In the genomic region with DNA sequence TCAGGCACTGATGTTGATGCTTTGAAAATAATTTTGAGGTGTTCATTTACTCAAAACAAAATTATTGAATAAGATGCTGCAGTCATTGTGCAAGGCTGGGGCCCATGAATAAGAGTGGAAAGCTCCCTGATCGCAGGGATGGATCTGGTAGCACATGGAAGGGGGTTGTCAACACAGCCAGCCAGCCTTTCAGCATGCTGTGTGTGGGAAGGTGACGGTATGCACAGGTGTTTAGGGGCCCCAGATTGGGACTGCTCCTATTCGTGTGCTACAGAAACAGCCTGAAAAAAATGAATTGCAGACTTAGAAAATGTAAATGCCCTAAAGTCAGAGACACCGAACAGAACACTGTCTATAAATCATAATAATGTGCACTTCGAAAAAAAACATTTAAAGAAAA, we compare ENCODE assay signal across 30 mouse cellular contexts. TPM values are rescaled to one million over a fixed set of nuclear protein-coding genes. Genes with fewer than 3 reads are reported as not detected.
A peak's percentile ranks its signal among the peaks of the same experiment; 100 is the strongest.
DNase-seq lines count a peak whose midpoint lies in the region; ATAC-seq and TF ChIP-seq lines count a peak whose summit lies in the region.
"Had no signal": no experiment of that assay in that cellular context is flagged by ENCODE, and none has a peak within 500 bp of the region (broad histone marks: within the 10 kb centered on the region; RNA-seq: fewer than 3 reads in every experiment).

No protein-coding gene starts in this region.

- H3K9me3 ChIP-seq in neural tube, embryonic 15.5 days (replicated peaks): no peaks in the 10 kb centered on the region
- H3K9me3 ChIP-seq in kidney, embryonic 15.5 days (replicated peaks): no peaks in the 10 kb centered on the region
- H3K9me3 ChIP-seq: embryonic facial prominence, embryonic 13.5 days; forebrain, embryonic 10.5 days; forebrain, embryonic 15.5 days; hindbrain, embryonic 10.5 days; hindbrain, embryonic 15.5 days; limb, embryonic 13.5 days; lung, embryonic 15.5 days; midbrain, embryonic 10.5 days; neural tube, embryonic 12.5 days had no signal

- no peaks in the 10 kb centered on the region for H3K27me3 ChIP-seq in neural tube, embryonic 15.5 days (replicated peaks)
- H3K27me3 ChIP-seq in kidney, embryonic 15.5 days: no peaks in the 10 kb centered on the region
- H3K27me3 ChIP-seq: embryonic facial prominence, embryonic 13.5 days; forebrain, embryonic 15.5 days; hindbrain, embryonic 15.5 days; limb, embryonic 13.5 days; lung, embryonic 15.5 days; neural tube, embryonic 12.5 days had no signal

- no peak overlapping the region for H3K4me3 ChIP-seq in left cerebral cortex, adult 2 months
- no peak overlapping the region for H3K4me3 ChIP-seq in neural tube, embryonic 15.5 days (replicated peaks)
- no peak overlapping the region for H3K4me3 ChIP-seq in kidney, embryonic 15.5 days (replicated peaks)
- H3K4me3 ChIP-seq: embryonic facial prominence, embryonic 13.5 days; forebrain, embryonic 10.5 days; forebrain, embryonic 15.5 days; hindbrain, embryonic 10.5 days; hindbrain, embryonic 15.5 days; limb, embryonic 13.5 days; lung, embryonic 15.5 days; midbrain, embryonic 10.5 days; myocyte; neural tube, embryonic 12.5 days had no signal

- no peak for ATAC-seq in neural tube, embryonic 15.5 days (ENCODE audit: low FRiP score)
- no peak for ATAC-seq in kidney, embryonic 15.5 days (replicated peaks; ENCODE audit: low FRiP score)
- ATAC-seq: forebrain, embryonic 15.5 days; inflammation-experienced regulatory T-cells, adult 6 months had no signal

- peak; percentile 71 for DNase-seq in layer of hippocampus, adult 11-12 months (ENCODE audit: low spot score)
- no peak for DNase-seq in layer of hippocampus, adult 9-10 months (ENCODE audit: low spot score)
- DNase-seq in left cerebral cortex, postnatal 36 days (ENCODE audit: low spot score in 2 of 2): peak; percentile 42 to 50
- no peak for DNase-seq in left cerebral cortex, adult 2 months (ENCODE audit: extremely low spot score in 1 of 2, low spot score in 2 of 2)
- DNase-seq in layer of hippocampus, adult 8-10 months (ENCODE audit: low spot score in 2 of 2): peak; percentile 48 to 58
- DNase-seq in right cerebral cortex, postnatal 36 days (ENCODE audit: low spot score in 2 of 2): peak; percentile 20 to 47
- DNase-seq: adrenal gland, postnatal 14 days; cerebellum, adult 18-20 months; cerebellum, postnatal 10 days; gastrocnemius, postnatal 14 days; heart, postnatal 14 days; kidney, adult 18-20 months; kidney, postnatal 36 days had no signal

- H3K27ac ChIP-seq in left cerebral cortex, adult 2 months: no peak overlapping the region
- H3K27ac ChIP-seq in neural tube, embryonic 15.5 days (replicated peaks): no peak overlapping the region
- H3K27ac ChIP-seq in kidney, embryonic 15.5 days: no peak overlapping the region
- H3K27ac ChIP-seq: embryonic facial prominence, embryonic 13.5 days; forebrain, embryonic 10.5 days; forebrain, embryonic 15.5 days; hindbrain, embryonic 10.5 days; hindbrain, embryonic 15.5 days; limb, embryonic 13.5 days; lung, embryonic 15.5 days; midbrain, embryonic 10.5 days; neural tube, embryonic 12.5 days had no signal

- intact Hi-C loops in left cerebral cortex, postnatal 36 days (cut with DNase I): no loop called here
- intact Hi-C loops in left cerebral cortex, adult 2 months (cut with DNase I): no loop called here

- H3K4me1 ChIP-seq in neural tube, embryonic 15.5 days: no peaks in the 10 kb centered on the region
- H3K4me1 ChIP-seq in kidney, embryonic 15.5 days: no peaks in the 10 kb centered on the region
- H3K4me1 ChIP-seq: embryonic facial prominence, embryonic 13.5 days; forebrain, embryonic 10.5 days; forebrain, embryonic 15.5 days; hindbrain, embryonic 10.5 days; hindbrain, embryonic 15.5 days; limb, embryonic 13.5 days; lung, embryonic 15.5 days; midbrain, embryonic 10.5 days; neural tube, embryonic 12.5 days had no signal

- H3K36me3 ChIP-seq in neural tube, embryonic 15.5 days: no peaks in the 10 kb centered on the region
- H3K36me3 ChIP-seq in kidney, embryonic 15.5 days: no peaks in the 10 kb centered on the region
- H3K36me3 ChIP-seq: embryonic facial prominence, embryonic 13.5 days; forebrain, embryonic 10.5 days; forebrain, embryonic 15.5 days; hindbrain, embryonic 10.5 days; hindbrain, embryonic 15.5 days; limb, embryonic 13.5 days; lung, embryonic 15.5 days; midbrain, embryonic 10.5 days; neural tube, embryonic 12.5 days had no signal

- 80% methylated on average over 5 of the region's 5 CpGs for WGBS in neural tube, embryonic 15.5 days
- WGBS in kidney, embryonic 15.5 days: 74% methylated on average over 5 of the region's 5 CpGs

- TF ChIP-seq CTCF in left cerebral cortex, adult 2 months (IDR thresholded peaks at IDR 0.05): no peak

- H3K9ac ChIP-seq in neural tube, embryonic 15.5 days (replicated peaks): no peak overlapping the region
- H3K9ac ChIP-seq in kidney, embryonic 15.5 days: no peak overlapping the region
- H3K9ac ChIP-seq: embryonic facial prominence, embryonic 13.5 days; forebrain, embryonic 15.5 days; hindbrain, embryonic 15.5 days; limb, embryonic 13.5 days; lung, embryonic 15.5 days; neural tube, embryonic 12.5 days had no signal

- no peak overlapping the region for H3K4me2 ChIP-seq in neural tube, embryonic 15.5 days
- no peak overlapping the region for H3K4me2 ChIP-seq in kidney, embryonic 15.5 days
- H3K4me2 ChIP-seq: embryonic facial prominence, embryonic 13.5 days; forebrain, embryonic 15.5 days; hindbrain, embryonic 15.5 days; limb, embryonic 13.5 days; liver, embryonic 11.5 days; lung, embryonic 15.5 days; neural tube, embryonic 12.5 days had no signal

RNA-seq across cellular contexts. Expression of a gene that starts 20.3 kb away (rescaled TPM):
- total RNA-seq in left cerebral cortex, postnatal 36 days (2021): 10 to 100 TPM; 28.4 to 41.2 TPM
- total RNA-seq in left cerebral cortex, adult 2 months (2021): 10 to 100 TPM; 31.4 to 31.8 TPM
- 10 to 100 TPM; 29.8 to 40.6 (median 34.1) TPM for total RNA-seq in layer of hippocampus, adult 8-10 months (2022)
- polyA plus RNA-seq in neural tube, embryonic 15.5 days (2015; fragmentation: Nextera tagmentation; extraction: Ambion mirVana): 35.2 and 42.8 TPM in 2 replicates
- 0.37 and 1.3 TPM in 2 replicates for polyA plus RNA-seq in kidney, embryonic 15.5 days (2015; fragmentation: Nextera tagmentation; extraction: Ambion mirVana)
- total RNA-seq: common myeloid progenitor, adult 5-6 weeks; granulocyte monocyte progenitor cell, adult 5-6 weeks; megakaryocyte progenitor cell, adult 5-6 weeks had no signal
- polyA plus RNA-seq: inflammation-experienced regulatory T-cells, adult 6 months had no signal

RNA-seq across cellular contexts. Expression of a gene that starts 32.9 kb away (rescaled TPM):
- 100 to 1,000 TPM; 299 to 321 TPM for total RNA-seq in left cerebral cortex, postnatal 36 days (2021)
- total RNA-seq in left cerebral cortex, adult 2 months (2021): 100 to 1,000 TPM; 298 to 309 TPM
- total RNA-seq in layer of hippocampus, adult 8-10 months (2022): 100 to 1,000 TPM; 216 to 259 (median 245) TPM
- polyA plus RNA-seq in neural tube, embryonic 15.5 days (2015; fragmentation: Nextera tagmentation; extraction: Ambion mirVana): 43.0 and 50.3 TPM in 2 replicates
- 2.2 and 2.9 TPM in 2 replicates for polyA plus RNA-seq in kidney, embryonic 15.5 days (2015; fragmentation: Nextera tagmentation; extraction: Ambion mirVana)
- total RNA-seq: granulocyte monocyte progenitor cell, adult 5-6 weeks; megakaryocyte progenitor cell, adult 5-6 weeks had no signal

Comparison
In these comparisons a context has a peak if more than half of its experiments do, and no peak if none do; other contexts are left out.
1. DNase-seq: peak in layer of hippocampus, adult 11-12 months (single experiment), left cerebral cortex, postnatal 36 days (2 of 2), layer of hippocampus, adult 8-10 months (2 of 2) and right cerebral cortex, postnatal 36 days (2 of 2); none in layer of hippocampus, adult 9-10 months (single experiment) and left cerebral cortex, adult 2 months (0 of 2).